Mouse (Mus musculus): ENCODE results near the gene Fam196b.

DNA sequence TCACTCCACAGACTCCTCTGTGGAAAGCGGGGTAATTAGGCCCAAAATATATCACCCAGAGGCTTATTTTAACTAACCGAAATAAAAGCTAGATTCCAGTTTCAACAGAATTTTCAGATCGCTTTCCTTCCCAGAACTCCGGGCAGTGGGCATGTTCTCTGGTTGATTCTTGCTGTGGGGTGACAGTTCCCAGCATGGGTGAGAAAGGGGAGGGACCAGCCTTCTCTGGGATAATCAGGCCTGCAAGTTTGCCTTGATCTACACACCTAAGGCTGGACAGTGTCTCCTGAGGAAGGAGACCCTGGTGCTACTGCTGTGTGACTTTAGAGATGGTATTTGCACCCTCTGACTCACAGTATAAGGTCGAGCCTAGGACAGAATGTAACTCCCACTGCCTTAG, 116.7 kb downstream of the Fam196b start:
- no peak for TF ChIP-seq CTCF (IDR thresholded peaks at IDR 0.05; ENCODE audit: extremely low read depth, insufficient read length, insufficient replicate concordance, low read depth, low read length)
- TF ChIP-seq POLR2A (IDR thresholded peaks at IDR 0.05; ENCODE audit: low read depth, low read length): no peak
